Mouse (Mus musculus) kidney, adult 2 months (tissue): ENCODE data around the gene Mtif3. TPM values are rescaled to one million over a fixed set of nuclear protein-coding genes. Genes with fewer than 3 reads are reported as not detected.

ENCODE experiments used
- DNase-seq: peaks from one replicate; pipeline ENCODE4 v3.0.0; 2021
- H3K27ac ChIP-seq: fragments of 200-500 bp; 2 replicates; pipeline ENCODE4 v1.5.1; 2012; ENCODE audit warnings: low read depth, low read length, control low read depth, inconsistent platforms; ENCODE audit not compliant: insufficient read depth
- H3K27me3 ChIP-seq: fragments of 200-500 bp; replicated peaks from 2 replicates; pipeline ENCODE4 v1.6.1; 2012; ENCODE audit warnings: mild to moderate bottlenecking, moderate library complexity, low read length, inconsistent platforms; ENCODE audit not compliant: control insufficient read depth, insufficient read depth
- H3K36me3 ChIP-seq: fragments of 200-500 bp; 2 replicates; pipeline ENCODE4 v1.6.1; 2012; ENCODE audit warnings: mild to moderate bottlenecking, moderate library complexity, low read length, inconsistent platforms; ENCODE audit not compliant: control insufficient read depth, insufficient read depth
- H3K4me1 ChIP-seq: fragments of 200-500 bp; 2 replicates; pipeline ENCODE4 v1.6.1; 2011; ENCODE audit warnings: low read length; ENCODE audit not compliant: control insufficient read depth, insufficient read depth
- H3K4me3 ChIP-seq: fragments of 200-500 bp; 2 replicates; pipeline ENCODE4 v1.5.1; 2011; ENCODE audit warnings: mild to moderate bottlenecking, low read depth, low read length, control low read depth; ENCODE audit not compliant: insufficient read depth
- CTCF ChIP-seq: fragments of 200-500 bp; conservative IDR thresholded peaks from 2 replicates; pipeline ENCODE4 v1.5.1; 2011; ENCODE audit warnings: low read depth, mild to moderate bottlenecking, control low read depth, low read length, moderate library complexity, mixed read lengths; ENCODE audit not compliant: insufficient read depth, insufficient read length
- POLR2A ChIP-seq: fragments of 200-500 bp; IDR thresholded peaks from one replicate; pipeline ENCODE4 v1.6.1; 2011; ENCODE audit warnings: low read depth, low read length, control low read depth
- WGBS: fragments of 180-500 bp; shearing (Covaris S2); methylation state at CpG from one replicate; pipeline ENCODE4 v1.1.7; 2018; 5-methylcytosine and 5-hydroxymethylcytosine counted together
- polyA plus RNA-seq: library from polyadenylated mRNA; depleted of rRNA; stranded (reverse); fragments of >200 nt; gene quantifications from 2 replicates; pipeline ENCODE4 v1.2.3, GENCODE M21; 2012; rRNA removed

Mtif3 gene
- polyA plus RNA-seq: 23.2 and 27.7 TPM in 2 replicates

DNA sequence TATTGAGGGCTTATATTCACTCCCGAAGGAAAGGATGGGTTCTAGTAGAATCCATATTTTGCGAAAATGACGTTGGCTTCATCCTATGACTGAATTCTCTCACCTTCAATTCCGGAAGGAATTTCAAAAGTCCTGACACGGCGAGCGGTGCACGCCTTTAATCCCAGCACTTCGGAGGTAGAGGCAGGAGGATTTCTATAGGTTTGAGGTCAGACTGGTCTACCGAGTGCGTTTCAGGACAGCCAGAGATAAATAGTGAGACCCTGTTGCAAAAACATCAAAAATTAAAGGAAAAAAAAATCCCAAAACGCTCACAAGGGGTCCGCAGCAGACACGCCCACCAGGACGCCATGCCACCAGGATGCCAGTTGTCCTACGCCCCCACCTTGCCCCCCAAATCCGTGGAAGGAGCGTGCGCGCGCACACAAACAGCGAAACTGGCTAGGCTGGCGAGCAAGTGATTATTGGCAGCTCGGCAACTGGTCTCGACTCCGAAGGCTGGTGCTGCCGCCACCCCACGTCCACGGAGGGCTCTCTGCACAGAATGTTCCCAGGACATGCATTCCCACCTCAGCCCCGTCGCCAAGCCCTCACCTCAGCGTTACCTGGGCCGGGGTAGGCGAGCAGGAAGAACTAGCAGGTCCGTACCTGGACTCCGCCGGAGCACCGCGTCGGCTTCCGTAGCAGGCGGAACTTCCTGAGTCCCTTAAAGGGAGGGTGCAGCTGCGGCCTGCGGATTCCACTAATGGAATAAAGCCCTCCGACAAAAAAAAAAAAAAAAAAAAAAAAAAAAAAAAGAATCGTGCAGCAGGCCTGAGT lies at the start of gene Mtif3:
Mtif3 (minus strand) TSS at position 683 of the 819 bp plus-strand sequence.
- Histone ChIP-seq H3K27ac (peak within 1 kb of the TSS; percentile 89), H3K27me3 (no peaks in the 10 kb centered on the region), H3K4me1 (peaks cover 4% of the 10 kb centered on the region), H3K4me3 (peak within 1 kb of the TSS; percentile 93), H3K36me3 (no peaks in the 10 kb centered on the region)
- DNase-seq: peak; percentile 93
- TF ChIP-seq POLR2A: no peak
- no peak for TF ChIP-seq CTCF
- WGBS: 1% methylated on average over 46 of the region's 46 CpGs

DNA sequence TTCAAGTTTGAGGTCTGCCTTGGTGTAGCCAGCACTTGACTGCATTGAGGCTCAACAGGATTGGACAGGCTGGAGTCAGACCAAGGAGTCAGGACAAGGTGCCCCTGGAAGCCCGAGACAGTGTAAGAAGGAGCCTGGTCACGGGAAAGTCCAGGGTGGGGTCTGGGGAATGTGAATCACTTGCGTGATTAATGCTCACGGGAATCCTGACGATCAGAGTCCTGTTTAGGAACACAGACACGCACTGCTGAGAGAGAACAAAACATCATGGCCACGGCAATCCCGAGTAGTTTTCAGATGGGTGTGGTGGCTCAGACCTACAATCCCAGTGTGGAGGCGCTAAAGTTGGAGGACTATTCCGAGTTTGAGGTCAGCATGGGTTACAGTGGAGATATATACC lies 47.7 kb upstream of the Mtif3 start:
- no peaks in the 10 kb centered on the region for H3K27me3 ChIP-seq
- no peaks in the 10 kb centered on the region for H3K36me3 ChIP-seq
- H3K4me1 ChIP-seq: peaks cover 2% of the 10 kb centered on the region; the same call in 1 of the 2 replicates
- TF ChIP-seq CTCF: no peak
- no peak for TF ChIP-seq POLR2A
- no peak for DNase-seq
- no peak overlapping the region for H3K27ac ChIP-seq
- 74% methylated on average over 10 of the region's 10 CpGs for WGBS
- H3K4me3 ChIP-seq: no peak overlapping the region

DNA sequence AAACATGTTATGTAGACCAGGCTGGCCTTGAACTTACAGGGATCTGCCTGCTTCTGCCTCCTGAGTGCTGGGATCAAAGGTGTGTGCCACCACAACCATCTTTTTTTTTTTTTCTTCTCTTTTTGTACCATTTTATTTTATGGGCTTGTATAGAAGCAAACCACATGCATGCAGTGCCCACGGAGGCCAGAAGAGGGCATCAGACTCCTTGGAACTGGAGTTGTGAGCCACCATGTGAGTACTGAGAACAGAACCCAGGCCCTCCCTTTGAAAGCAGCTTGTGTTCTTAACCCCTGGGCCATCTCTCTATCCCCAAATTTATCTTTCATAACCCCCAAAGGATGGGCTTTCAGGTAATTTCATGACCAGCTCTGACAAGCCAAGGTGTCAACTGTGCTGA lies 39.7 kb upstream of the Mtif3 start:
- H3K27ac ChIP-seq: no peak overlapping the region
- DNase-seq: no peak
- no peaks in the 10 kb centered on the region for H3K4me1 ChIP-seq
- no peaks in the 10 kb centered on the region for H3K27me3 ChIP-seq
- H3K4me3 ChIP-seq: no peak overlapping the region
- TF ChIP-seq CTCF: peak; percentile 20; the same call in 1 of the 2 replicates
- TF ChIP-seq POLR2A: no peak
- H3K36me3 ChIP-seq: no peaks in the 10 kb centered on the region
- WGBS: 80% methylated on average over 1 of the region's 1 CpGs

DNA sequence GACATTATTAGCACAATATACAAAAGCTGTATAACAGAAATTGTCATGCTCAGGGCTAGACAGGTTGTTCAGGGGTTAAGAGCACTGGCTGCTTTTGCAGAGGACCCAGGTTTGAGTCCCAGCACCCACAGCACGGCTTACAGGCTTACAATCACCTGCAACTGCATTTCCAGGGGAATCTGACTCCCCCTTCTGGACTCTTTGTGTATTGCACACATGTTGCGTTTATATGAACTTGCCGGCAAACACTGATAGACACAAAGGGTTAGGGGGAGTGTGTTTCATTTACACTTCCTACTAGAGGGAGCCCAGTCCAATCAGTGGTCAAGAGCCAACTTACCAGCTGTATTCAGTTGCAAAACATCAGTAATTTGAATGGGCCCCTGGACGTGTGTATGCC lies 37.7 kb upstream of the Mtif3 start:
- Histone ChIP-seq H3K27ac (no peak overlapping the region), H3K36me3 (no peaks in the 10 kb centered on the region), H3K4me1 (no peaks in the 10 kb centered on the region), H3K27me3 (no peaks in the 10 kb centered on the region), H3K4me3 (no peak overlapping the region)
- no peak for DNase-seq
- WGBS: 92% methylated on average over 4 of the region's 4 CpGs
- no peak for TF ChIP-seq POLR2A
- no peak for TF ChIP-seq CTCF

DNA sequence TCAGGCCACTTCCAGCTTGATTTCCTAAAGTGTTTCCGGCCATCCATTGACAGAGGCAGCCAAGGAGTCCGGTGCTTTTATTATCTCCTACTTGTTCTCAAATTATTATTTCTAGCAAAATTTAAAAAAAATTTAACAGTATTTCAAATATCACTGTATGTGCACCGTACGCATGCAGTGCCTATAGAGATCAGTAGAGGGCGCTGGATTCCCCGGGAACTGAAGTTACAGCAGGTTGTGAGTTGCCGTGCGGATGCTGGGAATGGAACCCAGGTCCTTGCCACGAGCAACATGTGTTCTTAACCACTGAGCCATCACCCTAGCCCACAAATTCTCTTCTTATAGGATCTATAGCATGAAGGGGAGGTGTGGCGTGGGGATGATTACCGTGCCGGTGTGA lies 35.2 kb upstream of the Mtif3 start:
- Histone ChIP-seq H3K36me3 (no peaks in the 10 kb centered on the region), H3K27me3 (no peaks in the 10 kb centered on the region), H3K4me1 (no peaks in the 10 kb centered on the region), H3K4me3 (no peak overlapping the region), H3K27ac (no peak overlapping the region)
- 94% methylated on average over 12 of the region's 12 CpGs for WGBS
- DNase-seq: no peak
- TF ChIP-seq POLR2A (no peak), CTCF (peak; percentile 24; the same call in 1 of the 2 replicates)

DNA sequence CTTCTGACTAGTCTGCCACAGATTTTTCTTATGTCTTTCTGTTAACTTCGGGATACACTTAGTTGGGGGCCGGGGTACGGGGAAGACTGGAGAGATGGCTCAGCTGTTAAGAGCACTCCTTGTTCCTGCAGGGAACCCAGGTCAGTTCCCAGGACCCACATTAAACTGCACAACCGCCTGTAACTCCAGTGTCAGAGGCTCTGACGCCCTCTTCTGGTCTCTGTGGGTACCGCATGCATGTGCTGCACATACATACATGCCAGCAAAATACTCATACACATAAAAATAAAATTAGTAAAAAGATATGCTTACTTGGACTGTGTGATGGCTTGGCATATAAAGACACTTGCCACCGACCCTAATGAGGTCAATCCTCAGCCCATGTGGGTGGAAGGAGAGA lies 33.2 kb upstream of the Mtif3 start:
- no peaks in the 10 kb centered on the region for H3K36me3 ChIP-seq
- H3K4me1 ChIP-seq: no peaks in the 10 kb centered on the region
- TF ChIP-seq CTCF (no peak), POLR2A (no peak)
- WGBS: 87% methylated on average over 7 of the region's 7 CpGs
- H3K4me3 ChIP-seq: no peak overlapping the region
- no peak overlapping the region for H3K27ac ChIP-seq
- H3K27me3 ChIP-seq: no peaks in the 10 kb centered on the region
- DNase-seq: no peak

DNA sequence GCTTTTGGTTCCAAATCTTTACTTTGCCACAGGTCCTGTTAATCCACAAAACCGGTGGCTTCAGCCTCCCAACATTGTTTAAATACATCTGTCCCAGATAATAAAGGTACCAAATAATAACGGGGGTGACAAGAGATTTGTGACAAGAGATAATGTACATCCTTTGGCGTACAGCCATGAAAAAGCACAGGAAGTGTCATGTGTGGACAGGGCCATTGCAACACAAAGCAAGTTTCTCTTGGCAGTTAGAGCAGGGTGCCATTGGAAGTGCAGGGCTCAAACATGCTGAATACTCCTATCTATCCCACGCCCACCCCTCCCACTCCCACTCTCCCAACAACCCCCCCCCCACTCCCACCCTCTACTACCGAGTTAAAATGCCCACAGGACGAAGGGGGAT lies 31.4 kb upstream of the Mtif3 start:
- WGBS: 62% methylated on average over 6 of the region's 6 CpGs
- Histone ChIP-seq H3K4me1 (no peaks in the 10 kb centered on the region), H3K27ac (no peak overlapping the region), H3K36me3 (no peaks in the 10 kb centered on the region), H3K4me3 (no peak overlapping the region), H3K27me3 (no peaks in the 10 kb centered on the region)
- TF ChIP-seq POLR2A (no peak), CTCF (no peak)
- DNase-seq: no peak
